ENCODE assay signal across 8 mouse cellular contexts in the genomic region with DNA sequence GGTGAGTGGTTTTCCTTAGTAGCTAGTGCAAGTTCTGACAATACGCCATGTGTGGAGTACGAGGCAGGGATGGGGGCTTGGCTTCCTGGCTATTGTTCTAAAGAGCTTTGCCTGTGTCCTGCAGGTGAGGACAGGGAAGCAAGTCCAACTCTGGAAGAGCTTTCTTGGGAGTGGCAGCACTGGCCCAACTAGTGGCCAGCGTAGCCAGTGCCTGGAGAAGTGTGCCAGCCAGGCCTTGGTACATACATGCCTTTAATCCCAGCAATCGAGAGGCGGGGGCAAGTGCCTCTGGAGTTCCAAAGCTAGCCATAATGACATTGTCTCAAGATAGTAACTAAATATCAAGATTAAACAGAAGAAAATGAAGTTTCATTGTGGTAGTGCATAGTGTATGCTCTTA. TPM values are rescaled to one million over a fixed set of nuclear protein-coding genes. Genes with fewer than 3 reads are reported as not detected.
DNase-seq lines count a peak whose midpoint lies in the region; ATAC-seq lines count a peak whose summit lies in the region.

No protein-coding gene starts in this region.

- no peaks in the 10 kb centered on the region for H3K36me3 ChIP-seq in forebrain, embryonic 16.5 days (ENCODE audit: control insufficient read depth, insufficient read depth)
- peaks cover 19% of the 10 kb centered on the region for H3K36me3 ChIP-seq in limb, embryonic 12.5 days
- H3K36me3 ChIP-seq in neural tube, embryonic 15.5 days = peaks cover 4% of the 10 kb centered on the region; the same call in 1 of the 2 replicates

- no peak; the same call in 1 of the 2 replicates for ATAC-seq in forebrain, embryonic 16.5 days
- no peak for ATAC-seq in limb, embryonic 12.5 days (ENCODE audit: insufficient number of reproducible peaks, insufficient read depth, low FRiP score, low TSS enrichment, low read depth)
- peak; percentile 37 for ATAC-seq in neural tube, embryonic 15.5 days (ENCODE audit: low FRiP score)

- peak overlapping the region; percentile 60 for H3K4me3 ChIP-seq in forebrain, embryonic 16.5 days (replicated peaks; ENCODE audit: low read length)
- no peak overlapping the region; the same call in 1 of the 2 replicates for H3K4me3 ChIP-seq in limb, embryonic 12.5 days (replicated peaks)
- H3K4me3 ChIP-seq in neural tube, embryonic 15.5 days (replicated peaks) = peak overlapping the region; percentile 58

- peak overlapping the region; percentile 61 for H3K9ac ChIP-seq in forebrain, embryonic 16.5 days (replicated peaks; ENCODE audit: low read depth, low read length)
- H3K9ac ChIP-seq in limb, embryonic 12.5 days (replicated peaks) = peak overlapping the region; percentile 74; the same call in 1 of the 2 replicates
- H3K9ac ChIP-seq in neural tube, embryonic 15.5 days (replicated peaks) = peak overlapping the region; percentile 38; the same call in 1 of the 2 replicates

- H3K27me3 ChIP-seq in forebrain, embryonic 16.5 days (replicated peaks; ENCODE audit: control insufficient read depth, insufficient read depth, low read length) = no peaks in the 10 kb centered on the region
- no peaks in the 10 kb centered on the region for H3K27me3 ChIP-seq in limb, embryonic 12.5 days
- no peaks in the 10 kb centered on the region for H3K27me3 ChIP-seq in neural tube, embryonic 15.5 days (replicated peaks)

- H3K27ac ChIP-seq in forebrain, embryonic 16.5 days (ENCODE audit: low read length) = peak overlapping the region; percentile 91
- peak overlapping the region; percentile 98 for H3K27ac ChIP-seq in limb, embryonic 12.5 days
- H3K27ac ChIP-seq in neural tube, embryonic 15.5 days (replicated peaks) = peak overlapping the region; percentile 96

- H3K9me3 ChIP-seq in forebrain, embryonic 16.5 days (ENCODE audit: control insufficient read depth, low read length) = no peaks in the 10 kb centered on the region
- H3K9me3 ChIP-seq in limb, embryonic 12.5 days = no peaks in the 10 kb centered on the region
- no peaks in the 10 kb centered on the region for H3K9me3 ChIP-seq in neural tube, embryonic 15.5 days (replicated peaks)

- peak; percentile 7 to 27 for DNase-seq in heart, adult 18-20 months
- DNase-seq in heart, adult 8-10 months (ENCODE audit: low spot score) = no peak
- DNase-seq in adipocyte (ENCODE audit: low spot score) = peak; percentile 36
- DNase-seq in urinary bladder, postnatal 10 days (ENCODE audit: low spot score) = no peak
- no peak for DNase-seq in left cerebral cortex, postnatal 10 days (ENCODE audit: extremely low spot score in 1 of 2, low spot score in 2 of 2)

- 60% methylated on average over 5 of the region's 5 CpGs for WGBS in forebrain, embryonic 16.5 days
- WGBS in limb, embryonic 12.5 days = 63% methylated on average over 5 of the region's 5 CpGs
- 66% methylated on average over 5 of the region's 5 CpGs for WGBS in neural tube, embryonic 15.5 days

- H3K4me1 ChIP-seq in forebrain, embryonic 16.5 days (replicated peaks; ENCODE audit: control insufficient read depth, insufficient read depth, low read length) = peaks cover 6% of the 10 kb centered on the region
- H3K4me1 ChIP-seq in limb, embryonic 12.5 days (replicated peaks) = peaks cover 20% of the 10 kb centered on the region
- peaks cover 7% of the 10 kb centered on the region for H3K4me1 ChIP-seq in neural tube, embryonic 15.5 days

- H3K4me2 ChIP-seq in forebrain, embryonic 16.5 days (ENCODE audit: low read length) = peak overlapping the region; percentile 89
- H3K4me2 ChIP-seq in limb, embryonic 12.5 days = peak overlapping the region; percentile 52
- peak overlapping the region; percentile 72 for H3K4me2 ChIP-seq in neural tube, embryonic 15.5 days

- intact Hi-C loops in left cerebral cortex, postnatal 10 days (cut with DNase I) = no loop called here

RNA-seq across cellular contexts. Expression of gene Ssmem1, which starts 0.6 kb away (rescaled TPM):
- total RNA-seq in heart, adult 18-20 months (2021) = under 1 TPM in 1 of 2 experiments, not detected in 1; 0.41 TPM
- total RNA-seq in heart, adult 8-10 months (2022) = under 1 TPM in 1 of 4 experiments, not detected in 3; 0.40 TPM
- polyA plus RNA-seq in forebrain, embryonic 16.5 days (2015; fragmentation: Nextera tagmentation; extraction: Ambion mirVana) = not detected in 2 replicates
- polyA plus RNA-seq in limb, embryonic 12.5 days (2016; fragmentation: Nextera tagmentation; extraction: Ambion mirVana) = 0.50 TPM in 1 of 2 replicates, not detected in the other
- polyA plus RNA-seq in neural tube, embryonic 15.5 days (2015; fragmentation: Nextera tagmentation; extraction: Ambion mirVana) = not detected in 2 replicates
- total RNA-seq in left cerebral cortex, postnatal 10 days (2021) = 1 to 10 TPM in 1 of 2 experiments, under 1 TPM in 1; 0.39 to 1.4 TPM

RNA-seq across cellular contexts. Expression of gene Tmem209, which starts 0.7 kb away (rescaled TPM):
- total RNA-seq in heart, adult 18-20 months (2021) = 1 to 10 TPM; 8.5 to 8.6 TPM
- total RNA-seq in heart, adult 8-10 months (2022) = 10 to 100 TPM in 2 of 4 experiments, 1 to 10 TPM in 2; 7.3 to 12.4 (median 9.5) TPM
- 34.4 and 34.8 TPM in 2 replicates for polyA plus RNA-seq in forebrain, embryonic 16.5 days (2015; fragmentation: Nextera tagmentation; extraction: Ambion mirVana)
- polyA plus RNA-seq in limb, embryonic 12.5 days (2016; fragmentation: Nextera tagmentation; extraction: Ambion mirVana) = 36.4 and 39.9 TPM in 2 replicates
- 21.1 and 29.6 TPM in 2 replicates for polyA plus RNA-seq in neural tube, embryonic 15.5 days (2015; fragmentation: Nextera tagmentation; extraction: Ambion mirVana)
- 10 to 100 TPM; 16.3 to 16.6 TPM for total RNA-seq in left cerebral cortex, postnatal 10 days (2021)

RNA-seq across cellular contexts. Expression of gene Cpa2, which starts 31.1 kb away (rescaled TPM):
- total RNA-seq in heart, adult 18-20 months (2021) = under 1 TPM in 1 of 2 experiments, not detected in 1; 0.25 TPM
- under 1 TPM in 1 of 4 experiments, not detected in 3; 0.31 TPM for total RNA-seq in heart, adult 8-10 months (2022)
- 2.4 and 5.1 TPM in 2 replicates for polyA plus RNA-seq in forebrain, embryonic 16.5 days (2015; fragmentation: Nextera tagmentation; extraction: Ambion mirVana)
- 23.7 and 28.1 TPM in 2 replicates for polyA plus RNA-seq in limb, embryonic 12.5 days (2016; fragmentation: Nextera tagmentation; extraction: Ambion mirVana)
- polyA plus RNA-seq in neural tube, embryonic 15.5 days (2015; fragmentation: Nextera tagmentation; extraction: Ambion mirVana) = 11.3 and 20.3 TPM in 2 replicates
- 1 to 10 TPM; 3.6 to 4.6 TPM for total RNA-seq in left cerebral cortex, postnatal 10 days (2021)

RNA-seq across cellular contexts. Expression of gene Cpa4, which starts 57.9 kb away (rescaled TPM):
- total RNA-seq in heart, adult 18-20 months (2021) = not detected
- not detected for total RNA-seq in heart, adult 8-10 months (2022)
- 1.0 and 1.6 TPM in 2 replicates for polyA plus RNA-seq in forebrain, embryonic 16.5 days (2015; fragmentation: Nextera tagmentation; extraction: Ambion mirVana)
- 1.9 TPM in 2 replicates for polyA plus RNA-seq in limb, embryonic 12.5 days (2016; fragmentation: Nextera tagmentation; extraction: Ambion mirVana)
- polyA plus RNA-seq in neural tube, embryonic 15.5 days (2015; fragmentation: Nextera tagmentation; extraction: Ambion mirVana) = 0.54 and 0.75 TPM in 2 replicates
- under 1 TPM; 0.15 to 0.16 TPM for total RNA-seq in left cerebral cortex, postnatal 10 days (2021)

Comparison
In these comparisons a context has a peak if more than half of its experiments do, and no peak if none do; other contexts are left out.
1. DNase-seq: peak in heart, adult 18-20 months (2 of 2) and adipocyte (single experiment); none in heart, adult 8-10 months (single experiment), urinary bladder, postnatal 10 days (single experiment) and left cerebral cortex, postnatal 10 days (0 of 2).
2. Peak in every context shown above with its lines, with median percentiles within 50 percentile points of each other: H3K27ac ChIP-seq, H3K4me2 ChIP-seq and H3K9ac ChIP-seq.